Mouse (Mus musculus) small intestine, adult 2 months (tissue): ENCODE results near the gene Kifap3.

Experiments
- CTCF ChIP-seq: fragments of 200-500 bp; IDR thresholded peaks from 2 replicates; pipeline ENCODE4 v1.5.1; 2012; ENCODE audit warnings: low read depth, mild to moderate bottlenecking, control low read depth, inconsistent platforms, low read length, moderate library complexity, mixed read lengths; ENCODE audit not compliant: insufficient replicate concordance, insufficient read length; ENCODE audit errors: extremely low read depth
- POLR2A ChIP-seq: fragments of 200-500 bp; IDR thresholded peaks from 2 replicates; pipeline ENCODE4 v1.6.1; 2012; ENCODE audit warnings: low read depth, mild to moderate bottlenecking, control low read depth, inconsistent platforms, low read length, moderate library complexity

GRCm38 (mm10) chr1:163736441-163737238 is 42.7 kb upstream of the Kifap3 start:
- no peak for TF ChIP-seq CTCF
- no peak for TF ChIP-seq POLR2A
